Mouse (Mus musculus) hematopoietic multipotent progenitor cell, adult 10-12 weeks (in vitro differentiated cells): ENCODE data around the gene Grtp1. TPM values are rescaled to one million over a fixed set of nuclear protein-coding genes. Genes with fewer than 3 reads are reported as not detected.

ENCODE experiments used
- polyA plus RNA-seq: library from polyadenylated mRNA; stranded (reverse); fragments of >175 nt; gene quantifications from 2 replicates; pipeline ENCODE4 v1.2.3, GENCODE M21; 2012; ENCODE audit warnings: low replicate concordance

The Grtp1 gene
- polyA plus RNA-seq, result 0.21 and 0.47 TPM in 2 replicates

GRCm38 (mm10) chr8:13200301-13201012 lies at the start of gene Grtp1:
Gene Grtp1, minus strand, starts transcription at chr8:13200620.

GRCm38 (mm10) chr8:13158718-13159376 lies 41.6 kb downstream of the Grtp1 start, which contains the start of gene Lamp1:
Gene Lamp1, plus strand, starts transcription at chr8:13159161.

Other genes with a start within 250 kb of the Grtp1 start
- 0.10 TPM in 1 of 2 replicates, not detected in the other for gene F7, start 174.6 kb downstream of the Grtp1 start, polyA plus RNA-seq
- 0.93 and 7.8 TPM in 2 replicates for gene F10, start 163.3 kb downstream of the Grtp1 start, polyA plus RNA-seq
- 0.10 TPM in 1 of 2 replicates, not detected in the other for gene Proz, start 139.7 kb downstream of the Grtp1 start, polyA plus RNA-seq
- gene Pcid2, start 95.2 kb downstream of the Grtp1 start, polyA plus RNA-seq, result 7.1 and 13.0 TPM in 2 replicates
- gene Cul4a, start 95.0 kb downstream of the Grtp1 start, polyA plus RNA-seq, result 20.2 and 40.9 TPM in 2 replicates
- gene Lamp1, start 41.5 kb downstream of the Grtp1 start, polyA plus RNA-seq, result 187 and 252 TPM in 2 replicates
- gene Adprhl1, start 53.5 kb upstream of the Grtp1 start, polyA plus RNA-seq, result 0.04 and 0.10 TPM in 2 replicates
- 1.5 and 4.7 TPM in 2 replicates for gene Dcun1d2, start 87.5 kb upstream of the Grtp1 start, polyA plus RNA-seq
- 4.0 and 12.9 TPM in 2 replicates for gene Tmco3, start 87.6 kb upstream of the Grtp1 start, polyA plus RNA-seq
- 3.2 and 14.8 TPM in 2 replicates for gene Tfdp1, start 138.1 kb upstream of the Grtp1 start, polyA plus RNA-seq
- gene Atp4b, start 196.2 kb upstream of the Grtp1 start, polyA plus RNA-seq, result not detected in 2 replicates
- not detected in 2 replicates for gene Grk1, start 204.5 kb upstream of the Grtp1 start, polyA plus RNA-seq
- gene Tmem255b, start 234.6 kb upstream of the Grtp1 start, polyA plus RNA-seq, result not detected in 2 replicates